10 mouse cellular contexts compared by ENCODE assay signal in genomic region chr7:16848579-16848978, GRCm38 (mm10). TPM values are rescaled to one million over a fixed set of nuclear protein-coding genes. Genes with fewer than 3 reads are reported as not detected.
A peak's percentile ranks its signal among the peaks of the same experiment; 100 is the strongest.
DNase-seq lines count a peak whose midpoint lies in the region; ATAC-seq and TF ChIP-seq lines count a peak whose summit lies in the region.
"Had no signal": no experiment of that assay in that cellular context is flagged by ENCODE, and none has a peak within 500 bp of the region (broad histone marks: within the 10 kb centered on the region; RNA-seq: fewer than 3 reads in every experiment).

No protein-coding gene starts in this region.

- no peak overlapping the region for H3ac ChIP-seq in C2C12 (ENCODE audit: control insufficient read depth, insufficient read length, low read depth)

- TF ChIP-seq CTCF in C2C12 (IDR thresholded peaks at IDR 0.05; ENCODE audit: control insufficient read depth, insufficient read depth, insufficient read length) = peak; percentile 34
- TF ChIP-seq CTCF in brain, embryonic 14.5 days (IDR thresholded peaks at IDR 0.05; ENCODE audit: borderline replicate concordance, extremely low read depth, insufficient read depth, insufficient read length) = peak; percentile 67

- no peaks in the 10 kb centered on the region for H3K9me3 ChIP-seq in neural tube, embryonic 12.5 days
- H3K9me3 ChIP-seq: heart, embryonic 13.5 days; midbrain, embryonic 12.5 days had no signal

- no peaks in the 10 kb centered on the region for H3K27me3 ChIP-seq in C2C12 (ENCODE audit: control insufficient read depth, insufficient read depth, insufficient read length)
- no peaks in the 10 kb centered on the region for H3K27me3 ChIP-seq in neural tube, embryonic 12.5 days (replicated peaks)
- H3K27me3 ChIP-seq: heart, embryonic 13.5 days had no signal

- H3K79me3 ChIP-seq in C2C12 (ENCODE audit: low read depth) = no peaks in the 10 kb centered on the region

- TF ChIP-seq POLR2A in brain, embryonic 14.5 days (IDR thresholded peaks at IDR 0.05; ENCODE audit: borderline replicate concordance, extremely low read depth, insufficient read depth, insufficient read length, poor library complexity, severe bottlenecking) = no peak

- H3K9ac ChIP-seq in neural tube, embryonic 12.5 days = no peak overlapping the region
- H3K9ac ChIP-seq: heart, embryonic 13.5 days; midbrain, embryonic 12.5 days had no signal

- no peak overlapping the region for H3K27ac ChIP-seq in neural tube, embryonic 12.5 days
- H3K27ac ChIP-seq: heart, embryonic 13.5 days; midbrain, embryonic 12.5 days had no signal

- H3K4me1 ChIP-seq in neural tube, embryonic 12.5 days = peaks cover 22% of the 10 kb centered on the region

- H3K36me3 ChIP-seq in C2C12 (ENCODE audit: control insufficient read depth, insufficient read depth) = peaks cover 5% of the 10 kb centered on the region
- peaks cover 32% of the 10 kb centered on the region for H3K36me3 ChIP-seq in neural tube, embryonic 12.5 days

- H3K4me3 ChIP-seq in C2C12 (ENCODE audit: insufficient read depth, poor library complexity, severe bottlenecking) = no peak overlapping the region
- no peak overlapping the region for H3K4me3 ChIP-seq in neural tube, embryonic 12.5 days
- H3K4me3 ChIP-seq: heart, embryonic 13.5 days; midbrain, embryonic 12.5 days had no signal

- intact Hi-C loops in heart, postnatal 25 days (cut with DNase I) = loop anchor here (2.0 kb wide), 1 partner anchor 18 kb away; no protein-coding TSS in a partner anchor

- H3K79me2 ChIP-seq in C2C12 (ENCODE audit: control insufficient read depth, insufficient read depth) = no peaks in the 10 kb centered on the region

- WGBS in neural tube, embryonic 12.5 days = 23% methylated on average over 17 of the region's 17 CpGs

- peak; percentile 45 to 73 for DNase-seq in heart, adult 18-20 months
- no peak for DNase-seq in heart, postnatal 25 days (ENCODE audit: low spot score)
- peak; percentile 57 for DNase-seq in brain, embryonic 14.5 days (ENCODE audit: low read depth)
- DNase-seq in forelimb bud, embryonic 11.5 days (ENCODE audit: low read depth, low spot score) = peak; percentile 36
- peak; percentile 67 to 70 for DNase-seq in layer of hippocampus, postnatal 36 days
- DNase-seq in Muller cell, postnatal 12 days (ENCODE audit: inconsistent ontology term) = no peak

- no peak for ATAC-seq in neural tube, embryonic 12.5 days (ENCODE audit: low FRiP score, low read depth)

- 0 out of 2 replicates have a peak overlapping the region, but pooled peaks have one; percentile 9 for H3K4me2 ChIP-seq in neural tube, embryonic 12.5 days (replicated peaks)
- H3K4me2 ChIP-seq: heart, embryonic 13.5 days; midbrain, embryonic 12.5 days had no signal

TF ChIP-seq in C2C12, 6 proteins besides CTCF, POLR2A, EP300 and RAD21:
- TF ChIP-seq FOSL1 (IDR thresholded peaks at IDR 0.05; ENCODE audit: insufficient read depth, low read length, poor library complexity, severe bottlenecking) (no peak), MAX (IDR thresholded peaks at IDR 0.05) (no peak), CEBPB (IDR thresholded peaks at IDR 0.05; ENCODE audit: low read depth) (no peak), USF1 (IDR thresholded peaks at IDR 0.05; ENCODE audit: low read depth) (no peak), MYOD1 (IDR thresholded peaks at IDR 0.05; ENCODE audit: control insufficient read depth, insufficient read length, low read depth) (no peak), MYOG (IDR thresholded peaks at IDR 0.05; ENCODE audit: control insufficient read depth, extremely low read depth, insufficient read length) (no peak)

RNA-seq across cellular contexts. Expression of gene Prkd2, which starts 5.9 kb away (rescaled TPM):
- total RNA-seq in heart, adult 18-20 months (2021) = 10 to 100 TPM; 19.7 to 22.2 TPM
- 10 to 100 TPM; 18.0 to 22.9 TPM for total RNA-seq in heart, postnatal 25 days (2021)
- 5.5 TPM for polyA plus RNA-seq in C2C12 (2012; fragmentation: generic; extraction: Trizol)
- 13.9 and 14.0 TPM in 2 replicates for polyA plus RNA-seq in brain, embryonic 14.5 days (2012; rRNA removed)
- total RNA-seq in layer of hippocampus, postnatal 36 days (2021) = 1 to 10 TPM; 5.8 to 8.2 TPM
- polyA plus RNA-seq in neural tube, embryonic 12.5 days (2016; fragmentation: Nextera tagmentation; extraction: Ambion mirVana) = 9.5 and 10.4 TPM in 2 replicates

RNA-seq across cellular contexts. Expression of gene Dact3, which starts 26.5 kb away (rescaled TPM):
- 1 to 10 TPM; 8.7 to 9.4 TPM for total RNA-seq in heart, adult 18-20 months (2021)
- 10 to 100 TPM; 15.2 to 17.4 TPM for total RNA-seq in heart, postnatal 25 days (2021)
- 5.3 TPM for polyA plus RNA-seq in C2C12 (2012; fragmentation: generic; extraction: Trizol)
- 41.7 and 43.6 TPM in 2 replicates for polyA plus RNA-seq in brain, embryonic 14.5 days (2012; rRNA removed)
- total RNA-seq in layer of hippocampus, postnatal 36 days (2021) = 100 to 1,000 TPM; 146 to 149 TPM
- polyA plus RNA-seq in neural tube, embryonic 12.5 days (2016; fragmentation: Nextera tagmentation; extraction: Ambion mirVana) = 9.0 and 10.2 TPM in 2 replicates

RNA-seq across cellular contexts. Expression of gene Fkrp, which starts 32.0 kb away (rescaled TPM):
- 10 to 100 TPM; 49.1 to 53.1 TPM for total RNA-seq in heart, adult 18-20 months (2021)
- 10 to 100 TPM; 46.2 to 48.0 TPM for total RNA-seq in heart, postnatal 25 days (2021)
- polyA plus RNA-seq in C2C12 (2012; fragmentation: generic; extraction: Trizol) = 28.9 TPM
- 35.1 and 47.7 TPM in 2 replicates for polyA plus RNA-seq in brain, embryonic 14.5 days (2012; rRNA removed)
- total RNA-seq in layer of hippocampus, postnatal 36 days (2021) = 10 to 100 TPM; 41.8 to 44.7 TPM
- 35.7 and 36.2 TPM in 2 replicates for polyA plus RNA-seq in neural tube, embryonic 12.5 days (2016; fragmentation: Nextera tagmentation; extraction: Ambion mirVana)

RNA-seq across cellular contexts. Expression of gene Strn4, which starts 32.9 kb away (rescaled TPM):
- total RNA-seq in heart, adult 18-20 months (2021) = 10 to 100 TPM; 50.3 to 60.0 TPM
- 10 to 100 TPM; 54.8 to 65.5 TPM for total RNA-seq in heart, postnatal 25 days (2021)
- polyA plus RNA-seq in C2C12 (2012; fragmentation: generic; extraction: Trizol) = 50.4 TPM
- 306 and 379 TPM in 2 replicates for polyA plus RNA-seq in brain, embryonic 14.5 days (2012; rRNA removed)
- 100 to 1,000 TPM; 288 to 292 TPM for total RNA-seq in layer of hippocampus, postnatal 36 days (2021)
- 170 and 172 TPM in 2 replicates for polyA plus RNA-seq in neural tube, embryonic 12.5 days (2016; fragmentation: Nextera tagmentation; extraction: Ambion mirVana)

RNA-seq across cellular contexts. Expression of gene Gng8, which starts 43.0 kb away (rescaled TPM):
- under 1 TPM in 1 of 2 experiments, not detected in 1; 0.47 TPM for total RNA-seq in heart, adult 18-20 months (2021)
- total RNA-seq in heart, postnatal 25 days (2021) = under 1 TPM; 0.45 to 0.86 TPM
- 2.6 TPM for polyA plus RNA-seq in C2C12 (2012; fragmentation: generic; extraction: Trizol)
- polyA plus RNA-seq in brain, embryonic 14.5 days (2012; rRNA removed) = 11.5 and 15.5 TPM in 2 replicates
- 1 to 10 TPM; 2.4 to 2.7 TPM for total RNA-seq in layer of hippocampus, postnatal 36 days (2021)
- polyA plus RNA-seq in neural tube, embryonic 12.5 days (2016; fragmentation: Nextera tagmentation; extraction: Ambion mirVana) = 8.4 and 9.6 TPM in 2 replicates

Comparison
In these comparisons a context has a peak if more than half of its experiments do, and no peak if none do; other contexts are left out.
1. DNase-seq: peak in heart, adult 18-20 months (2 of 2), brain, embryonic 14.5 days (single experiment), forelimb bud, embryonic 11.5 days (single experiment) and layer of hippocampus, postnatal 36 days (2 of 2); none in heart, postnatal 25 days (single experiment) and Muller cell, postnatal 12 days (single experiment).
2. RNA of gene Dact3, which starts 26.5 kb away (total RNA-seq): 146 to 149 TPM in layer of hippocampus, postnatal 36 days; 15.2 to 17.4 TPM in heart, postnatal 25 days and 8.7 to 9.4 TPM in heart, adult 18-20 months; every median in the first group is over 4 times any median in the second.